Mouse (Mus musculus) testis, adult 2 months (tissue): ENCODE data around the gene Matn4. TPM values are rescaled to one million over a fixed set of nuclear protein-coding genes. Genes with fewer than 3 reads are reported as not detected.

Experiments
- H3K27ac ChIP-seq: fragments of 200-500 bp; 2 replicates; pipeline ENCODE4 v1.5.1; 2012; ENCODE audit warnings: low read depth, low read length; ENCODE audit not compliant: control insufficient read depth, insufficient read depth
- H3K27me3 ChIP-seq: fragments of 200-500 bp; 2 replicates; pipeline ENCODE4 v1.6.1; 2012; ENCODE audit warnings: mild to moderate bottlenecking, low read length, moderate library complexity; ENCODE audit not compliant: control insufficient read depth, insufficient read depth
- H3K36me3 ChIP-seq: fragments of 200-500 bp; 2 replicates; pipeline ENCODE4 v1.6.1; 2012; ENCODE audit warnings: mild to moderate bottlenecking, low read length; ENCODE audit not compliant: control insufficient read depth, insufficient read depth
- H3K4me1 ChIP-seq: fragments of 200-500 bp; 2 replicates; pipeline ENCODE4 v1.6.1; 2012; ENCODE audit warnings: low read length; ENCODE audit not compliant: control insufficient read depth, insufficient read depth
- H3K4me3 ChIP-seq: fragments of 200-500 bp; 2 replicates; pipeline ENCODE4 v1.5.1; 2012; ENCODE audit warnings: low read depth, mild to moderate bottlenecking, low read length, moderate library complexity, mixed read lengths; ENCODE audit not compliant: control insufficient read depth
- CTCF ChIP-seq: fragments of 200-500 bp; IDR thresholded peaks from 2 replicates; pipeline ENCODE4 v1.5.1; 2012; ENCODE audit warnings: low read depth, mild to moderate bottlenecking, inconsistent platforms, low read length, moderate library complexity; ENCODE audit not compliant: control insufficient read depth, insufficient read depth, insufficient replicate concordance
- POLR2A ChIP-seq: fragments of 200-500 bp; IDR thresholded peaks from 2 replicates; pipeline ENCODE4 v1.6.1; 2012; ENCODE audit warnings: low read depth, mild to moderate bottlenecking, inconsistent platforms, low read length, moderate library complexity; ENCODE audit not compliant: control insufficient read depth
- polyA plus RNA-seq: library from polyadenylated mRNA; depleted of rRNA; stranded (reverse); fragments of >200 nt; gene quantifications from 2 replicates; pipeline ENCODE4 v1.2.3, GENCODE M21; 2012

Gene Matn4
- polyA plus RNA-seq, 1 experiment = 0.26 TPM

DNA sequence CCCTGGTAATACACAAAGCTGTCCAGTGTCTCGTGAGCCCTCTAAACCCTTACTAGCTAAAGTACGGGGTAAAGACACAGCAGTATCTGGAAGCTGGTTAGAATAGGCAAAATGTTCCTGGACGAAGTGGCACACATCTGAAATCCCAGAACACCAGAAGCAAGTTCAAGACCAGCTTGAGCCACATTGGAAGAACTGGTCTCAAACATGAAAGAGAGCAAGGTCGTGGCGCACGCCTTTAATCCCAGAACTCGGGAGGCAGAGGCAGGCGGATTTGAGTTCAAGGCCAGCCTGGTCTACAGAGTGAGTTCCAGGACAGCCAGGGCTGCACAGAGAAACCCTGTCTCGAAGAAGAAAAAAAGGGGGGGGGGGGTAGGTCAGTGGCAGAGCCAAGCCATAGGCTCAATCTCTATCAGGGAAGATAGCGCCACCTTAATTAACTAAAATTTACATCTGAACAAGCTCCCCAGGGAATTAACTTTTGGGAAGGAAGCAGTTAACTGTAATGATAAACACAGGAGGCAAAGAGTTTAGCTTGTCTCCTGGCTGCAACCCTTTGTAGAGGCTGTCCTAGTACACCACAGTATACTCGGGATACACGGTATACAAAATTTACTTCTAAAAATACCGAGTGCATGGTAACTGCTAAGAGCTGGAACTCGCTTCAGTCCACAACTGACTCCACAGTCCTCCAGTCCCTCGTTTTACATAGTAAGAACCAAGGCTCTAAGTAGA, 25.1 kb upstream of the Matn4 start:
- H3K36me3 ChIP-seq = no peaks in the 10 kb centered on the region
- no peaks in the 10 kb centered on the region for H3K27me3 ChIP-seq
- H3K27ac ChIP-seq = peak overlapping the region; percentile 82
- peaks cover 24% of the 10 kb centered on the region for H3K4me1 ChIP-seq
- TF ChIP-seq CTCF (no peak), POLR2A (no peak)
- no peak overlapping the region for H3K4me3 ChIP-seq

DNA sequence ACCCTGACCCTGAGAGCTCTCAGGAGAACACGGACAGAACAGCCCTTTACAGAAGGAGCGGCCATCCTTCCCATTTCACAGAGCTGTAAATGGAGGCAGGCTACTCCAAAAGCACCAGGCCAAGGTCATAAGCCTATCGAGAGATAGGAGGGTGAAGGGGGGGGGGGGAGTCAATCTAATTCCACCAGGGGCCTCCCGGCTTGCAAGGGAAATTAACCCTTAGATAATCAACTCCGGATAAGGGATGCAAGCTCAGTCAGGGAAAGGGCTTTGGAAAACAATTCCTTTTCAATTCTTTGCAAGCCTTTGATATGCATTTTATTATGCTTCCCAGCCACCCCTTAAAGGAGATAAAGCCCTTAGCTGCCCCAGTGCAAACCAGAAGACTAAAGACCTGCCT, 23.5 kb upstream of the Matn4 start:
- Histone ChIP-seq H3K27ac (no peak overlapping the region), H3K4me3 (no peak overlapping the region), H3K27me3 (no peaks in the 10 kb centered on the region), H3K36me3 (no peaks in the 10 kb centered on the region), H3K4me1 (peaks cover 24% of the 10 kb centered on the region)
- TF ChIP-seq CTCF (no peak), POLR2A (no peak)

DNA sequence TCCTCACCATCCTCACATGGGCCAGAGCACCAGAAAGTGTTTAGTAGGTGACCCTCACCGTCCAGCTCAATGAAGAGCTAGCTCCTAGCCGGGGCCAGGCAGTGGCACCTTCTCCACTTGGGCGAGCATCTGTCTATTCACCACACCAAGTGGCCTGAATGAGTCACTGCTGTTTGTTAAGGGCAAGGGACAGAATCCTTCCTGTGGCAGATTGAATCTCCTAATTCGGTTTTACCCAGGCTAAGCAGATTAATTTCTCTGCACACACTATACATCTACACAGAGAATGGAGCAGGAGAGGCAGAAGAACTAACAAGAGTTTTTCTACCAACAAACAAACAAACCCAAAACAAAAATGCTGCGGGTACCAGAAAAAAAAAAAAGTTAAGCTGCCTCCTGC, 22.0 kb upstream of the Matn4 start:
- H3K27me3 ChIP-seq = no peaks in the 10 kb centered on the region
- peaks cover 16% of the 10 kb centered on the region for H3K4me1 ChIP-seq
- H3K36me3 ChIP-seq = no peaks in the 10 kb centered on the region
- no peak overlapping the region for H3K27ac ChIP-seq
- TF ChIP-seq POLR2A (no peak), CTCF (no peak)
- no peak overlapping the region for H3K4me3 ChIP-seq

DNA sequence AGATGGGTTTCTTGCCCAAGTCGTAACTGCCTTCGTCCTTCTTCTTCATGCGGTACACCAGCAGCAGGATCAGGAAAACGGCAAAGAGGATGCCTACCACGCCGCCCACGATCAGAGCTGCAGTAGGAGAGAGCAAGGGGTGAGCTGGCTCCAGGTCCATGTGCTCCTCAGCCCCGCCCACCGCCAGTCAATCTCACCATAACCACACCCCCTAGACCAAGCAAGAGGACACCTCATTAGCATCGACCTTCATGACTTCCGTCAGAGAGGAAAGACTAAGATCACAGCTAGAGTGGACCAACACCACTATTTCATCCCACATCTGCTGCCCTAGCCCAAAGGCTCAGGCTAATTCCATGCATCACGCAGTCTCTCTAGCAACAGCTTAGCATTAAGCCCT, 21.2 kb upstream of the Matn4 start:
- Histone ChIP-seq H3K36me3 (no peaks in the 10 kb centered on the region), H3K4me3 (no peak overlapping the region), H3K27ac (no peak overlapping the region), H3K27me3 (no peaks in the 10 kb centered on the region), H3K4me1 (peaks cover 10% of the 10 kb centered on the region)
- no peak for TF ChIP-seq CTCF
- TF ChIP-seq POLR2A = no peak

DNA sequence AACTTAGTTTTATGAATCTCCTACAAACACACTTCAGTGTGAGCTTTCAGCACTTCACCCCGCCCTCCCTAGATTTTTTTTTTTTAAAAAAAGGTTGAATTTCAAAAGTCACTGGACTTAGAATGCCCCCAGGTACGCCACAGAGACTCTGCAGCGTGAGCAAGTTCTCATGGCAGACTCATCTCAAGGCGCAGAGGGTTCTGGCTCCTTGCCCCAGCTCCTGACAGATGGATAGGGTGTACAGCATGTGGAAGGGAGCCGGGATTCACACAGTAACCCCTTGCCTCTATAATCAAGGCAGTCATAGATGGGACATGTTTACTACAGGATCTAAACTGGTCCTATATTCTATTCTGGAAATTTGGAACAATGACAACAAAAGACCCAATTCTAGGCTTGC, 20.4 kb upstream of the Matn4 start:
- peaks cover 3% of the 10 kb centered on the region for H3K4me1 ChIP-seq
- no peak overlapping the region for H3K27ac ChIP-seq
- no peak overlapping the region for H3K4me3 ChIP-seq
- no peaks in the 10 kb centered on the region for H3K27me3 ChIP-seq
- no peak for TF ChIP-seq CTCF
- no peak for TF ChIP-seq POLR2A
- H3K36me3 ChIP-seq = no peaks in the 10 kb centered on the region

DNA sequence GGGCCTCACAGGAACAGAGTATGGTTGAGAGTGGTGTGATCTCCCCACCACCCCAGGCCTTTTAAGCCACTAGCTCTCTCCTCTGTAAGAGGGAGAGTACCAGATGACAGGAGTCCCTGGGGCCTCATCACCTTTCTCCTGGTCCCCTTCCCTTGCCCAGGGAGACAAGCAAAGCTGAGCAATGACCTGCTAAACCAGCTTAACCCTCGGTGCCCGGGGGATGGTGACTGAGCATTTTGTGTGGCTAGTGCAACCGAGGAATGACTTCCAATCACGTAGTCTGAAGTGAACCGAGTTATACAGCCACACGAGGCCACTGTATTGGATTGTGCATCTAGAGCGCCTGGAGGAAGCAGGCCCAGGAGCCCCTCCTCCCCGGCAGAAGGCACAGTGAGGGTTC, 19.4 kb upstream of the Matn4 start:
- no peak overlapping the region for H3K4me3 ChIP-seq
- H3K4me1 ChIP-seq = no peaks in the 10 kb centered on the region
- TF ChIP-seq POLR2A = no peak
- TF ChIP-seq CTCF = no peak
- no peaks in the 10 kb centered on the region for H3K27me3 ChIP-seq
- H3K36me3 ChIP-seq = no peaks in the 10 kb centered on the region
- H3K27ac ChIP-seq = no peak overlapping the region

DNA sequence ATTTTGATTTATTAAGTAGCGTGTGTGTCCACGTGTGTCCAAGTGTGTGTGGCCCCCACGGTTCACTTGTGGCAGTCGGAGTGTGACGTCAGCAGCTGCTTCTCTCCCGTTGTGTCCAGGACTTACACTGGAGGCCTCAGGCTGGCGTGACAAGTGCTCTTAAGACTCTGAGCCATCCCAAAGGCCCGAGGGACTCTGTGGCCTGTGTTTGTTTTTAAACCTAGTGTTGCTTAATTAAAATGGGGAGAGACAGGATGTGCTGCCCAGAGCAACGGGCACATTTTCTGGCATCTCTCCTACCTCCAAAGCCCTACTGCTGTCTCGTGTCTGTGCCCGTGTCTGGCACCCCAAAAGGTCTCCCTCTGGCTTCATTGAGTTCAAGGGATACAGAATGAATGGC, 18.5 kb upstream of the Matn4 start:
- no peaks in the 10 kb centered on the region for H3K4me1 ChIP-seq
- no peaks in the 10 kb centered on the region for H3K36me3 ChIP-seq
- no peak for TF ChIP-seq CTCF
- no peak for TF ChIP-seq POLR2A
- H3K4me3 ChIP-seq = no peak overlapping the region
- no peak overlapping the region for H3K27ac ChIP-seq
- no peaks in the 10 kb centered on the region for H3K27me3 ChIP-seq

DNA sequence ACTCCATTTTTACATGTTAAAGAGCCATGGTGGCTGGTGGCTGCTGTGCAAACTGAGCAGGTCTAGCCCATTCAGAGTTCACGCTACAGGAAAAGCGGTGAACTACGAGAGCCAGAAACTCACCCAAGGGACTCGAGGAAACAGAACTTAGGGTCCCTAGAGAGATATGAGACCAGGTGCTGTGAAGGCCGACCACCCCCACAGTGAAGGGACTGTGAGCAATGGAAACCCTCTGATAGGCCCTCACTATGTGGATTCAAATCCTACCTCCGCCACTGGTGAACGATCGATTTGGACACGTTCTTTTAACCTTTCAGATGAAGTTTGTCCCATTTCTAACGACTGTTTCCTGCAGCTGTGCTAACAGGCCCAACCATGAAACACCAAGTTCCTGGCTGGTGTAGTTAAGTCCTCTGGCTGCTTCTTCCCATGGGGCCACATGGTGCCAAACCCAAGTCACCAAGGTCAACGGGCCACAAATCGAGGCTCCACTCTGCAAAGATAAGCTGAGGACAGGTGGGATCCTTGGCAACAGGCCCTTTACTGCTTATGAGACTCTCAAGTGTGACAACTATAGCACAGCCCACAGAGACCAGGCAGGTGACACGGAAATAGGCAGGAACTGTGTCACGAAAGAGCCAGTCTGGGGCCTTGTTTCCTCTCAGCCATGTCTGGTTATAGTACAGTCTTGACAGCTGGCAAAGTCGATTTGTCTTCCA, 17.9 kb upstream of the Matn4 start:
- no peak for TF ChIP-seq CTCF
- no peak for TF ChIP-seq POLR2A
- H3K27me3 ChIP-seq = no peaks in the 10 kb centered on the region
- no peak overlapping the region for H3K4me3 ChIP-seq
- no peak overlapping the region for H3K27ac ChIP-seq
- no peaks in the 10 kb centered on the region for H3K4me1 ChIP-seq
- no peaks in the 10 kb centered on the region for H3K36me3 ChIP-seq
